Mouse (Mus musculus) erythroid progenitor cell, adult 5-6 weeks (primary cell): ENCODE results near the gene Adk. TPM values are rescaled to one million over a fixed set of nuclear protein-coding genes. Genes with fewer than 3 reads are reported as not detected.

ENCODE experiments used
- ATAC-seq: replicated peaks from 2 replicates; pipeline ENCODE4 v1.8.0; 2016; ENCODE audit warnings: moderate number of reproducible peaks, mild to moderate bottlenecking, moderate TSS enrichment, inconsistent platforms; ENCODE audit not compliant: poor library complexity, low FRiP score, severe bottlenecking
- total RNA-seq, 2 experiments: library from RNA; stranded (forward) in 1 of 2; stranded (reverse) in 1 of 2; fragments of 150-400 nt in 1 of 2; fragments of 186-747, 209-891 nt in 1 of 2; gene quantifications; 2 replicates each; pipeline versions ENCODE4 v1.2.3 to v1.2.4; 2015 to 2017; ENCODE audit warnings: low replicate concordance in 2 of 2

The Adk gene
- total RNA-seq, 2 experiments from 2014 or later, result 66.4 to 67.1 TPM

- ATAC-seq, result no peak
Measured at GRCm38 (mm10) chr14:21142603-21143002, 90.2 kb downstream of the Adk start.

- 0 out of 2 replicates have a peak, but pooled peaks have one; percentile 42 for ATAC-seq
Measured at GRCm38 (mm10) chr14:21143406-21144115, 91.2 kb downstream of the Adk start.

GRCm38 (mm10) chr14:21147171-21147570, 94.8 kb downstream of the Adk start:
- no peak for ATAC-seq

- ATAC-seq, result no peak
Measured at GRCm38 (mm10) chr14:21150301-21150700, 97.9 kb downstream of the Adk start.

- no peak for ATAC-seq
Measured at GRCm38 (mm10) chr14:21152055-21152454, 99.7 kb downstream of the Adk start.

- ATAC-seq, result no peak
Measured at GRCm38 (mm10) chr14:21165706-21166105, 113.3 kb downstream of the Adk start.

GRCm38 (mm10) chr14:21166114-21166513, 113.7 kb downstream of the Adk start:
- no peak for ATAC-seq

- no peak for ATAC-seq
Measured at GRCm38 (mm10) chr14:21173973-21174745, 121.8 kb downstream of the Adk start.

GRCm38 (mm10) chr14:21174804-21175203, 122.4 kb downstream of the Adk start:
- ATAC-seq, result no peak

GRCm38 (mm10) chr14:21177781-21178180, 125.4 kb downstream of the Adk start:
- ATAC-seq, result no peak

GRCm38 (mm10) chr14:21178356-21178755, 126.0 kb downstream of the Adk start:
- no peak for ATAC-seq

- ATAC-seq, result no peak
Measured at GRCm38 (mm10) chr14:21181053-21181452, 128.7 kb downstream of the Adk start.

- ATAC-seq, result no peak
Measured at GRCm38 (mm10) chr14:21191966-21192365, 139.6 kb downstream of the Adk start.

GRCm38 (mm10) chr14:21192749-21193148, 140.4 kb downstream of the Adk start:
- no peak for ATAC-seq

GRCm38 (mm10) chr14:21194336-21194735, 142.0 kb downstream of the Adk start:
- ATAC-seq, result no peak

- ATAC-seq, result no peak
Measured at GRCm38 (mm10) chr14:21200850-21201249, 148.5 kb downstream of the Adk start.

GRCm38 (mm10) chr14:21206472-21206871, 154.1 kb downstream of the Adk start:
- no peak for ATAC-seq

GRCm38 (mm10) chr14:21221574-21222138, 169.3 kb downstream of the Adk start:
- no peak for ATAC-seq

- no peak for ATAC-seq
Measured at GRCm38 (mm10) chr14:21222206-21222605, 169.8 kb downstream of the Adk start.

- no peak for ATAC-seq
Measured at GRCm38 (mm10) chr14:21223456-21223855, 171.1 kb downstream of the Adk start.
